Mouse (Mus musculus): Measurements from ENCODE around the gene Sh3bp4.

- TF ChIP-seq CTCF (IDR thresholded peaks at IDR 0.05; ENCODE audit: control insufficient read depth, insufficient read depth, low read length): no peak
- TF ChIP-seq POLR2A (IDR thresholded peaks at IDR 0.05; ENCODE audit: borderline replicate concordance, control insufficient read depth, low read depth, low read length): no peak; the same call in 1 of the 2 replicates
These were observed at the start of gene Sh3bp4 for GRCm38 (mm10) chr1:89070103-89070700.

Measured in bone marrow, adult 2 months (tissue).